Mouse (Mus musculus) thymus, adult 2 months (tissue): ENCODE measurements around the gene Pex11g.

Source experiments
- CTCF ChIP-seq: fragments of 200-500 bp; IDR thresholded peaks from 2 replicates; pipeline ENCODE4 v1.5.1; 2012; ENCODE audit warnings: mild to moderate bottlenecking, control low read depth, low read length, moderate library complexity, borderline replicate concordance; ENCODE audit not compliant: control insufficient read depth, poor library complexity, insufficient read depth; ENCODE audit errors: extremely low read depth
- POLR2A ChIP-seq: fragments of 200-500 bp; IDR thresholded peaks from 2 replicates; pipeline ENCODE4 v1.6.1; 2012; ENCODE audit warnings: mild to moderate bottlenecking, low read length, control low read depth, moderate library complexity; ENCODE audit not compliant: control insufficient read depth, poor library complexity, insufficient read depth; ENCODE audit errors: extremely low read depth

GRCm38 (mm10) chr8:3415259-3415658 lies 52.2 kb downstream of the Pex11g start:
- TF ChIP-seq CTCF (no peak), POLR2A (no peak)
